Mouse (Mus musculus) left cerebral cortex, postnatal 14 days (tissue): ENCODE measurements around the gene Snf8. TPM values are rescaled to one million over a fixed set of nuclear protein-coding genes. Genes with fewer than 3 reads are reported as not detected.

ENCODE experiments used
- DNase-seq, 2 experiments: peaks; one replicate each; pipeline ENCODE4 v3.0.0; 2021 to 2022; ENCODE audit warnings: low spot score in 2 of 2, mixed read lengths in 1 of 2
- intact Hi-C: fragments of 180-260 bp; cut with DNase I; formaldehyde crosslinking; loops from one replicate; pipeline ENCODE4 v1.15.1; 2025
- long read RNA-seq, 2 experiments: library from polyadenylated mRNA; stranded (forward); transcript quantifications; one replicate each; pipeline ENCODE4 v2.0.0; 2021
- total RNA-seq, 2 experiments: library from RNA; stranded (reverse); gene quantifications; 2 replicates each; pipeline ENCODE4 v1.2.3; 2021

Snf8 gene
- total RNA-seq: 10 to 100 TPM; 87.6 to 90.0 TPM
- long read RNA-seq, experiment 1, transcript Snf8-201 (8 exons, 1,004 nt): major isoform, 42 of 55 reads
- long read RNA-seq, experiment 1, partial matches to known transcripts: 5 of 55 reads
- long read RNA-seq, experiment 1, other reads (novel, unspliced or antisense): 3 of 55 reads
- long read RNA-seq, experiment 2, transcript Snf8-201 (8 exons, 1,004 nt): major isoform, 25 of 42 reads
- long read RNA-seq, experiment 2, partial matches to known transcripts: 9 of 42 reads
- long read RNA-seq, experiment 2, other reads (novel, unspliced or antisense): 3 of 42 reads

DNA sequence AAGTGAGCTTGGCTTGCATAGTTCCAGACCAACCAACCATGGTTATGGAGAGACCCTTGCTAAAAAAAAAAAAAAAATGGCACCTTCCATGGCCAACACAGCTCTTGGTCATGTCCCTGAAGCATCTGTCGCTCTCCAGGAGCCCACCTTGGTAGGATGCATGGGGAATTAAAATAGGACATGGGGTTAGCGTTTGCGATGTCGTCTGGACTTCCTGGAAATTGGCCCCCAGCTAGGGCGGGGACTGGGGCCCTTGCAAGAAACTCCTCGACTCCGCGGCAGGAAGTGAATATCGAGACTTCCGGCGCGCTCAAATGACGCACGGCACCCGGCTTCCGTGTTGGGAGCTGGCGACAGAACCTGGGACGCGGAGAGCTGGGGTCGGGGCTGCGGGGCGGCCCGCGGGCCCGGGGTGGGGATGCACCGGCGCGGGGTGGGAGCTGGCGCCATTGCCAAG is at the start of gene Snf8:
TSS of gene Snf8 (plus strand) at position 290 of the 457 bp plus-strand sequence.
- intact Hi-C loops: no loop called here

DNA sequence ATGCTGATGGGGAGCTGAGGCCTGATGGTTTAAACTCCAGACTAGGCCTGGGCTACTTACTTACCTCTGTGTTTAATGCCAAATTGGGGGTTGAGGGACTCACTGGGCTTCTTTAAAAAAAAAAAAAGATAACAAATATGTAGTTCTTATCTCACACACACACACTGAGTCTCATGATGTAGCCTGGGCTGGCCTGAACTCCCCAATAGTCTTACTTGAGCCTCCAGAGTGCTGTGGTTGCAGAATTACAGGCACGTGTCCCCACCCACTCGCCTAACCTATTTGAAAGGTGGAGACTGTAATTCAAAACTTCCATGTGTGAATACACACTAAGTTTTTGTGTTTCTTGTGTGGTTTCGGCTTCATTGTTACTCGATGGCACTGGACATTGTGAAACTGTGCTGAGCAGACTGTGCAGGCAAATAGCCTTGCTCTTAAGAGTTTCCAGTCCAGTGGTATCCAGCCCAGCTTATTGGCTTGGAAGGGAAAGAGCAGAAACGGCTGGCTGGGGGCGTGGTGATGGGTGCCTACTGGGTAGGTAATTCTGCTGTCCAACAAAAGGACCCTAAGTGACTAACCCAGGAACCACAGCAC is 46.7 kb upstream of the Snf8 start:
- intact Hi-C loops: no loop called here

More for the DNA sequence above, at the start of gene Snf8:
- DNase-seq: peak; percentile 93 to 97

DNA sequence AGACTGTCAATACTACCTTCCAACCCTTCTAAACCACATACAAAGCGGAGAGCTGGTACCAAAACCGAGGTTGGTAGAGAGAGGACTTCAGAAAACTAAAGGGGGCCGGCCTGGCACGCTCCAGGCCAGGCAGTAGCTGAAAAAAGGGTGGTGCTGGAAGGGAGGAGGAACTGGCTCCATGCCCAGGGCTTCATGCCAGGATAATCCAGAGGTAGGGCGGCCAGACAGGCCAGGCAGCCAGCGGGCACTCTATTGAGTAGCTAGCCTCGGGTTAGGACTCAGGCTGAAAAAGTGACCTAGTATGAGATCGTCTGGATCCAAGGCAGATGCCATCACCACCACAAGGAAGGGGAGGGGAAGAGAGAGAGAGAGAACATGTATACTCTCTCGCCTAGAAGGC is 46.2 kb upstream of the Snf8 start:
- peak in 1 of 2 experiments; percentile 26 for DNase-seq
- intact Hi-C loops: no loop called here

More for the DNA sequence above, 46.7 kb upstream of the Snf8 start:
- DNase-seq: no peak

DNA sequence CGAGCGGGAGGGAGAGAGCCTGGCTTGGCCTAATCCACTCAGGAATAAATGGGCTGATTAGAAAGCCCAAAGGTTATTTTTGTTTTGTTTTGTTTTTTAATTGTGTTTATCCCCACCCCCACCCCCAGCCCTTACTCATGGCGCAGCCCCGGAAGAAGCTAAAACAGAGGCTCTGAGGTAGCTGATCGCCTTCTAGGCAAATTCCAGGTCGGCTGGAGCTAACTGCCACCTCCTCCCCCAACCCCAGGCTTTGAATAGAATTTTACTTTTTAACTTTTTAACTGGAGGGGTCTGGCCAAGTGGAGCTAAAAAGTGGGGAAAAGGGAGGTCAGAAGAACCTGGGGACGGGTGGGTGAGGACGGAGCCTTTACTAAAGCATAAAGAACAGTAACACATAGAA is 44.8 kb upstream of the Snf8 start:
- DNase-seq: no peak
- intact Hi-C loops: no loop called here

DNA sequence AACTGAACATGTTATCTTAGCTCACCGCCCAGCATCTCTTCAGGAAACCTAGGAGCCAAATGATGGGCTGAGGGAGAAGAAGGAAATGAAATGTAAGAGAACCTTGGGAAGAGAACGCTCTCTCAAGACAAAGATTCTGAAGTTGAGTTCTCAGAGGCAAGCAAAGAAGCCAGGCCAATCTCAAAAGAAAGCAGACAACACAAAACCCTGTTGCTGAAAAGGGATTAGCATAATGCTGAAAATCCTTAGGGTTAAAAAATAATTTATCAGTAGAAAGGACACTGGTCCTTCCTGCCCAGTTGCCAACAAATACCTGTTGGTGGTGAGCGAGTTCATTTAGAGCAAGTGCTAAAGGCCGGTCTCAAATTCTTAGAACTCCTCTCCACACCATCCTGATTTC is 44.3 kb upstream of the Snf8 start:
- no peak for DNase-seq
- intact Hi-C loops: no loop called here

DNA sequence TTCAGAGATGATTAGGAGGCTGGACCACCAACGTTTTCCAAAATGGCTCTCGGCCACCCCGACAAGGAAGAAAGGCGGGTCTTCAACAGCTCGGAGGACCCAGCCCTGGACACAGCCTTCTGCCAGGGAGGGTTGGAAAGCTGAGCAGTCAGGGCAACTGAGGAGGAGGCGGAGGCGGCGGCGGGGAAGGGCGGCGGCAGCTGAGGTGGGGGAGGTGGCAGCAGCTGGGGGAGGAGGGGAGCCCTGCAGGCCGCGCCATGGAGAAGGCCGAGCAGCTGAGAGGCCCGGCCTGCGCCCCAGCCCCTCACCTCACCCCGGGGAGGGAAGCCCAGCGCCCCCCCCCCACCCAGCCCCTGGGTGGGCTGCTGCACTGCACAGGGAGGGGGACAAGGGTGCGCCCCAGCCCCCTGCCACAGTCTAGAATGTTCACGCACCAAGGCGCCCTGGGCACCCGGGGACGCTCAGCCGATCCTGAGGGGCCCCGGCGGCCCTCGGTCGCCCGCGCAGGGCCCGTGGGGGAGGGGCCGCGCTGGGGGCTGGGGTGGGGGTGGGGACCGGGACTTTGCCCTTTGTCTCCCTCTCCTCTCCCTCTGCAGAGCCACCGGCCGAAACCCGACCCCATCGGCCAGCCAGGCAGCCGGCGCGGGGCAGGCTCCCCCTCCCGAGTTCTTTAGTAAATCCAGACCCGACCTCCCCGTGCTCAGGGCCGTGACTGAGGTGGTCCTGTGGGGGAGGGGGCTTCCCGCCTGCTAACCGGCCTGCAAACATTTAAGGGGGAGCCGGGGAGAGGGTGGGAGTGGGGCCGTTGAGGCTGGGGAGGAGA is 43.6 kb upstream of the Snf8 start:
- intact Hi-C loops: no loop called here

DNA sequence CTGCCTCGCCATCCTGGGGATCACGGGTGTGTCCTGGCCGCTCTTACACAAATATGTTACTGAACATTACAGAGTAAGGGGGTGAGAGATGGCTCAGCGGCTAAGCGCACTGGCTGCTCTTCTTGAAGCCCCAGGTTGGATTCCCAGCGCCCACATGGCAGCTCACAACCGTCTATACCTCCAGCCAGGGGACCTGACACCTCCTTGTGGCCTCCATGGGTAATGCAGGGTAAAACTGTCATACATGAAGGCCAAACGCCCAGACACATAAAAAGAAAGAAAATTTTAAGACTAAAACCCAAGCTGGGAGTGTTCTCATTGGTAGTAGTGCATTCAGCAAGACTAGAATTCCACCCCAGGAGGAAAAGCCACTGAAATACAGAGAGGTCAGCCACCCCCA is 40.5 kb upstream of the Snf8 start:
- DNase-seq: no peak
- intact Hi-C loops: no loop called here

More for the DNA sequence above, 43.6 kb upstream of the Snf8 start:
- DNase-seq: peak; percentile 9 to 14

DNA sequence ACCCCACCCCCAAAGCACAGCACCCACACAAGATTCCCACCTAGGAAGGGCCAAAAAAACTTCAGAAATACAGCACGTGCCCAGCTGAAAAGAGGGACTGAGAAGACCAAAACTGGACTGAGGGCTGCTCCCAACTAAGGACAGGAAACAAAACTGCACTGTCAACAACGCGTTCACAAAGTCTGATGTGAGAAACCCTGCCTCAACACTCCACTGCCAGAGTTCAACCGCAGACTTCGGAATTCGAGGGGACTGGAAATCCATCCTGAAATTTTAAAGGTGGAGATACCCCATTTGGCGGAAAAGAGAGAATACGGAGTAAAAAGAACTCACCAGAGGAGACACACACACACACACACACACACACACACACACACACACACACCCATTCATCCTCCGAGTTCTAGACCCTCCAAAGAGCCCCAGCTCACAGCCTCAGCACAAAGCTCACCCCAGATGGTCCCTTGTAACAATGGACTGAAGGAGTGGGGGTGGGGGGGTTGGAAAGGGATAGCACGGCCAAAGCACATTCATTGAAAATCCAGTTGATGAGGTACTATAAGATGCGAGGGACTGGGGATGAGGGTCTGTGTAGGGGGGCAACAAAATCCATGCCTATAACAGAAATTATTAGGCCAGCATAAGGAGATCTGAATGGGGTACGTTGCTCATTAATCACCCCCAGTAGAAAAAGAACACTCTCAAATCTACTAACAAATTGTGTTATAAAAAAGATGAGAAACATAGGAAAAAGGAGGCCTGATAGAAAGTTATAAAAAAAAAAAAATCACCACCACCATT is 31.4 kb upstream of the Snf8 start:
- no peak for DNase-seq
- intact Hi-C loops: loop anchor here (5.0 to 10.0 kb wide), 3 partner anchors 254 to 858 kb away; partner anchors contain the start of gene Dlx4

DNA sequence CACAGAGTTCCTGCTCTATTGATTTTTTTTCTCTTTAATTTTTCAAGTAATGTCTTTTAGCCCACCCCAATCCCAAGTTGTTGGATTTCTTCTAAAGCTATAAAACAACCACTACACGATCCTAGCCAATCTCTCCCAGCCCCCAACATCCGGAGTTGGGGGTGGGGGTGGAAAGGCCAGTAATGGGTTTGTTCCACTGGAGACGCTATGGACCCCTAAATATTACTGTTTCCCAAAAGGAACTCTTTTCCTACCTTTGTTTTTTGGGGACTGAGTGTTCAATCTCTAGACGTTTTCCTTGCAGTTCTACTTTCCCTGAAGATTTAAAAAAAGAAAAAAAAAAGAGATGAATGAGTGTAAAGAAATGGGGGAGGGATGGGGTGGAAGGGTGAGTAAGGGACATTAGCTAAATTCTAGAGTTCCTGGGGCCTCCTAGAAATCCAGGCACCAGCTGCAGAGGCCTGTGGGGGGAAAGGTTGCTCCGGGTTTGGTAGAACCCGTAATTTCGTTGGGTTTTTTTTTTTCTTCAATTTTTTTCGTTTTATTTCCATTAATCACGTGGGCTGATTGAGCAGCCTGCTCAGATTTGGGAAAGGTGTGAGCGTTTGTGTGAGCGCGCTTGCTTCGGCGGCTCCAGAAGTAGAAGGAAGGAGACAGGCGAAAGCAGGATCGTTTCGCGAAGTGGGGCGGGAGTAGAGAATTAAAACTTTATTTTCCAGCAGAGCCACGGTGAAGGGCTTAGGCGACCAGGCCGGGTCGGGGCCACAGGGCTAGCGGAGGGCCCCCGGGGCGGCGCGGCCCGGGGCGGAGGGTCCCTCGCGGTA is 30.5 kb upstream of the Snf8 start:
- DNase-seq: no peak

DNA sequence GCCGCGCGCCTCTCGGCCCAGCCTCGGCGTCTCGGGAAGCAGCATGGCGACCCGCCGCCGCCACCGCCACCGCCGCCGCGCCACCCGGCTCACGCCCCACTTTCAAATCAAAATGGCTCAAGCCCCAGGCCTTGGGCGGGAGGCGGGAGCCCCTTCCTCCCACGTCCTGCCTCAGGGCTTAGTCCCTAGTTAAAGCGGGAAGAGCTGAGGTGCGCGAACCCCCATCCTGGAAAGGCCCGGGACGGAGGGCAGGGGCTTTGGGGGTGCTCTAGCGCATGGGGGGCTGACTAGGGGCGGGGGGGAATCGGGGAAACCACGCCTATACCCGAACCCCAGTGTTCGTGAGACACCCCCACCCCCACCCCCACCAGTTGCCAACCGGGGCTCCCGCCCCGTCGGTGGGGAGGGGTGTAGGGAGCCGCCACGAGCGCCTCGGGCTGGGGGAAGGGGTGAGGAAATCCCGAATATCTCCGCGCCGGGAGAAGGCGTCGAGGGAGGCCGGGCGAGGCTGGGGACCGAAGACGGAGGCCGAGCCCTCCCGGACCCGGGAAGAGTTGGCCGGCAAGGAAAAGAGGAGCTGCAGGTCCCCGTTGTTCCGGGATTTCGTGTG is 29.8 kb upstream of the Snf8 start:
- DNase-seq: no peak
- intact Hi-C loops: loop anchor here (5.0 to 10.0 kb wide), 4 partner anchors 197 to 860 kb away; partner anchors contain the start of gene Dlx4

More for the DNA sequence above, 30.5 kb upstream of the Snf8 start:
- intact Hi-C loops: loop anchor here (5.0 to 10.0 kb wide), 3 partner anchors 253 to 859 kb away; partner anchors contain the start of gene Dlx4

DNA sequence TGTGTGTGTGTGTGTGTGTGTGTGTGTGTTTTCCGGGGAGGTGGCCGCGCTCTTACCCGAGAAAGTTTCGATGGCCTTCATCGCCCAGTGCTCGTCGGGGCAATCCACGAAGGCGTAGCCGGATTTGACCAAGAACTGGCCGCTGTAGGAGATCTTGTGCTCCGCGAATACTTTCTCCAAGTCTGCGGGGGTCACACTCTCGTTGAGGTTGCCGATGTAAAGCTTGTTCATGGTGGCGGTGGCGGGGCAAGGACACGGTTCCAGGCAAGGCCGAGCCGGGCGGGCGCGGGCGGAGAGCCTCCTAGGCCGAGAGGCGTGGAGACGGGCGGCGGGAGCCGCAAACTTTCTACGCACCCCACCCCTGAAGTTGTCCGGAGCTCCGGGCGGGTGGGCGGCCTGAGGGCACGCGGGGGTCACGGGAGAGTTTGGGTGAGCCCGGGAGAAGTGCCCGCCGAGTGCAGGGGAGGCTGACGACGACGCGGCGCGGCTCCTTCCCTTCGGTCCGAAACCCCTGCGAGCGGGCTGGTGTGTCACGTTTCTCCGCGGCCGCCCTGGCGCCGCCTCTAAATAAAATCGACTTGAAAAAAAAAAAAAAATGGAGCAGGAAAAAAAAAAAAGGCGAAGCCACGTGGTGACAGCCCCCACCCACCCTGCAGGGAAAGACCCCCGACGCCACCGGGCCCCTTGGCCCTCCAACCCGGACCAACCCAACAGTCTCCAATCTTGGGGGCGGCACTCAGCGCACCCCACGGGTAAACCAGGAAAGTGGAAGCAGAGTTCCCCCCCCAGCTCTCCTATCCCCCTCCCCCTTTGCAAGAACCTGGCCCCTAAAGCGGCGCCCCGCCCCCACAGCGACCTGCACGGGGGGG is 29.0 kb upstream of the Snf8 start, which contains the start of gene Igf2bp1:
TSS of gene Igf2bp1 (minus strand) at position 538 of the 869 bp plus-strand sequence.
- no peak for DNase-seq
- intact Hi-C loops: loop anchor here (5.0 to 10.0 kb wide), 3 partner anchors 197 to 861 kb away; partner anchors contain the start of gene Dlx4

DNA sequence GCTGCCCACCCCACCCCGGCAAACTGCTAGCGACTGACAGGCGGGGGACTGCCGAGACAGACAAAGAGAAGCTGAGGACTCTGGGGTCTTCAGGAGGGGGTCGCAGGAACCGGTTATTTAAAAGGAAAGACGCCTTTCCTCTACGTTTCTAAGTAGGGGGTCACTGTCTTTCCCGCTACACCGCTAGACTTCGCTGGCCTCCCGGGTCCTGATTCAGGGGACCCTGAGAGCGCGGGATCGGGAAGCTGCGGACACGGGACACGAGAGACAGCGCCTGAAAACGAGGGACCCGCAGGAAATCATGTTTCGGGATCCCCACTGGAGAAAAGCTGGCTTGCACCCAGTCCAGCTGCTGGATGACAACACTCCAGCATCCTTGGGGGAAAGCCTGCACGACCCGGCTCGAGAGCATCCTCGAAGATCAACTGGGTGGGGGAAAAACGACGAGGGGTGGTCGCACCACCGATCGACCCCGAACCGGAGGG is 28.3 kb upstream of the Snf8 start:
- intact Hi-C loops: loop anchor here (5.0 to 10.0 kb wide), 3 partner anchors 196 to 862 kb away; partner anchors contain the start of gene Dlx4
- no peak for DNase-seq

DNA sequence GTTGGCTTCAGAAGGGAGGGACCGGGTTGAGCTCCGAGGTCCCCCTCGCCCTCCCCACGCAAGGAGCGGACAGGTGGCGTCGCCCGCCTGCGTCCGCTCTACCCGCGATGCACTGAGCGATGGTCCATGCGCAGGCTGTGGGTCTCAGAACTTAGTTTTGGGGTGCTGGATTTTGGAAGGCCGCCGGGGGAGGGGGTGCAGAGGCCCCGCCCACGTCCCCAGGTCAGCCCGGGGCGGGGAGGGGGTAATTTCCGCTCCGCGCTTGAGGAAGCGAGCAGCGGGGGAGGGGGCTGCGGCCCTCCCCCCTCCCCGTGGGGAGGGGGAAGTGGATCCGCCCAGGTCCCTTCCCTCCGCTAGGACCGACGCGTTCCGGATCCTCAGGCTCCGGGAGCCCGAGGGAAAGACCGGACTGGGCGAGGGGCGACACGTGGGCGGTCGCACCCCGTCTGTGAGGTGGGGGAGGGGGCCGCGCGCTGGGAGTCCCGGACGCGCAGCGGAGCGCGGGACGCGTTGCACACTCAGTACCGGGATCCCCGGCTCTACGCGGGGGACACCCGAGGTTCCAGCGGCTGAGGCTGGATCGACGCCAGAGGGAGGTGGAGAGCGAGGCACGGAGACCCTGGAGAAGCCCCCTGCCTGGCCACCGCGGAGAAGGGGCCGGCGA is 27.7 kb upstream of the Snf8 start:
- intact Hi-C loops: loop anchor here (5.0 to 10.0 kb wide), 3 partner anchors 195 to 862 kb away; partner anchors contain the start of gene Dlx4
- no peak for DNase-seq

DNA sequence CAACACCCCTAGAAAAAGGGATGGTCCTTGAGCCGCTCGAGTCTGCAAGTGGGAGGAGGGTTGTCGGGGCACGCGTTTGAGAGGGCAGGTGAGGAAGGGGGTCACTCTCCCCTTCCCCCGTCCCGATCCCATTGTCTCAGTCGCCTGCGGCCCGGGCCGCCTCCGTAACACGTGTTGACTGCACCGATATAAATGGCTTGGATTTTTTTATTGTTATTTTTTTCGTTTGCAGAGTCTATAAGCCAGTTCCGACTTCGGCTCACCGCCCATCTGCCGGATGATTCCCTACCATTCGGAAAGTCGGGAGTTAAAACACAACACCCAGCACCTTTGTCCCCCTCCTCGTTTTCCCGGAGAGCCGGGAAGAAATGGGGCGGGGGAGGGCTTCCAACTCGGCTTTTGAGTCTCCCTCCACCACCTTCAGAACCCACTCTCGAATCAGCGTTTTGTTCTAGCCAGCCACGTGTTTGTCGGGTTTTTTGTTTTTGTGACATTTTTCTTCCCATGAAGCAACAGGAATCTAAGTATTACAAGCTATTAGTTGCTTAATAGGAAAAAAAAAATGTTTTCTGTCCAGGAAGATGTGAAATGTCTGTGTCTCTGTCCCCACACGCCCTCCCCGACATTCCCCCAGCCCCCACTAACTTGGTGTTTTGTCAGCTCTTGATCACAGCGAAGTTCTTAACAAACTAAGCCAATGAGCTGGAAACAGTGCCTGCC is 27.0 kb upstream of the Snf8 start:
- intact Hi-C loops: loop anchor here (5.0 to 10.0 kb wide), 3 partner anchors 195 to 863 kb away; partner anchors contain the start of gene Dlx4
- no peak for DNase-seq

DNA sequence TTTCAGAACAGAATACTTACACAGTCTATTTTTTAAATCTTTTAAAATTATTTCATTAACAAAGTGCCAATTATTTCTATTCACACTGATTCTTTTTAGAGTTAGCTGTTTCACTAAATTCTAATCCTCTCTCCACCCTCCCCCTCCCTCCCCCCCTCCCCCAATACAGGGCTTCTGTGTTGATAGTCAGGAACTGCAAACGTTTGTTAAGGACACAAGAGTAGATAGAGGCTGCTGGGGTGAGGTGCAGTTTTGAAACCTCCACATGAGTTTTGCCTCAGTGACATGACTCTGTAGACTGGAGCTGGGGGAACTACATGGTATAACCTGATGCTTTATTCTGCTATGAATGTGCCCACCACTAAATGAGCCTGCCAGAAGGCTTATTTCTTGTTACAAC is 25.9 kb upstream of the Snf8 start:
- DNase-seq: no peak
- intact Hi-C loops: loop anchor here (5.0 to 10.0 kb wide), 3 partner anchors 193 to 864 kb away; partner anchors contain the start of gene Dlx4
